ENCODE assay signal across 13 mouse cellular contexts in the genomic region with DNA sequence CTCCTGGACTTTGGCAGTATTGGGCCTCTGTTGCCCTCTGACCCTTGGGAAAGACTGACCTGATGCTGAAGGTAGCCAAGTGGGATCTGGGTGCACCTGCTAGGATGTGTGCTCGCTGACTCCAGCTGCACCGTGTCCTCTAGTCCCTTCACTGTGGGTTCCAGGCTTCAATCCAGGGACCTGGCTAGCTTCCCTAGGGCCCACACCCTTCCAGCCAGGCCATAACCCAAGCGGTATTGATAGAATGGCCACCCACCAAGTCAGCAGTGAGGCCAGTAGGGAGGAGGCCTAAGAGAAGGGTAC.
DNase-seq lines count a peak whose midpoint lies in the region; ATAC-seq and TF ChIP-seq lines count a peak whose summit lies in the region.
"Had no signal": no experiment of that assay in that cellular context is flagged by ENCODE, and none has a peak within 500 bp of the region (broad histone marks: within the 10 kb centered on the region; RNA-seq: fewer than 3 reads in every experiment).

No protein-coding gene starts in this region.

- no peaks in the 10 kb centered on the region for H3K27me3 ChIP-seq in heart, embryonic 11.5 days (ENCODE audit: control insufficient read depth, insufficient read depth, low read length)
- H3K27me3 ChIP-seq in kidney, adult 2 months (replicated peaks; ENCODE audit: control insufficient read depth, insufficient read depth, low read length), result no peaks in the 10 kb centered on the region
- no peaks in the 10 kb centered on the region for H3K27me3 ChIP-seq in intestine, embryonic 15.5 days (replicated peaks)
- H3K27me3 ChIP-seq: hindbrain, embryonic 15.5 days; stomach, embryonic 15.5 days had no signal

- no peak for TF ChIP-seq POLR2A in kidney, adult 2 months (IDR thresholded peaks at IDR 0.05; ENCODE audit: low read depth, low read length)

- WGBS in heart, embryonic 11.5 days (ENCODE audit: insufficient replicate concordance), result 76% methylated on average over 3 of the region's 3 CpGs
- 37% methylated on average over 3 of the region's 3 CpGs for WGBS in kidney, adult 2 months
- WGBS in intestine, embryonic 15.5 days, result 89% methylated on average over 3 of the region's 3 CpGs

- peak; percentile 85 to 91 for DNase-seq in heart, adult 18-20 months
- peak; percentile 59 to 78 for DNase-seq in gastrocnemius, adult 8-10 months (ENCODE audit: low spot score in 2 of 2)
- peak; percentile 89 for DNase-seq in kidney, adult 2 months
- peak; percentile 78 for DNase-seq in lung, postnatal 10 days
- no peak for DNase-seq in embryo, embryonic 10.5 days (ENCODE audit: low spot score)
- DNase-seq in layer of hippocampus, adult 9-10 months (ENCODE audit: low spot score), result no peak
- DNase-seq: midbrain, embryonic 14.5 days had no signal

- no peak overlapping the region for H3K9ac ChIP-seq in heart, embryonic 11.5 days (ENCODE audit: low read depth, low read length)
- no peak overlapping the region for H3K9ac ChIP-seq in intestine, embryonic 15.5 days
- H3K9ac ChIP-seq: hindbrain, embryonic 15.5 days; stomach, embryonic 15.5 days had no signal

- H3K9me3 ChIP-seq in heart, embryonic 11.5 days (replicated peaks; ENCODE audit: control insufficient read depth, low read length), result no peaks in the 10 kb centered on the region
- no peaks in the 10 kb centered on the region for H3K9me3 ChIP-seq in intestine, embryonic 15.5 days
- H3K9me3 ChIP-seq: hindbrain, embryonic 15.5 days; limb, embryonic 10.5 days; stomach, embryonic 15.5 days had no signal

- peaks cover 12% of the 10 kb centered on the region; the same call in 1 of the 2 replicates for H3K4me1 ChIP-seq in heart, embryonic 11.5 days (ENCODE audit: control insufficient read depth, insufficient read depth, low read length)
- H3K4me1 ChIP-seq in kidney, adult 2 months (ENCODE audit: control insufficient read depth, insufficient read depth, low read length), result peaks cover 12% of the 10 kb centered on the region
- peaks cover 14% of the 10 kb centered on the region; the same call in 1 of the 2 replicates for H3K4me1 ChIP-seq in intestine, embryonic 15.5 days (replicated peaks)

- no peak overlapping the region for H3K4me2 ChIP-seq in heart, embryonic 11.5 days
- no peak overlapping the region for H3K4me2 ChIP-seq in intestine, embryonic 15.5 days (replicated peaks)
- H3K4me2 ChIP-seq: hindbrain, embryonic 15.5 days; stomach, embryonic 15.5 days had no signal

- no peak overlapping the region for H3K4me3 ChIP-seq in heart, embryonic 11.5 days (ENCODE audit: low read depth, low read length)
- H3K4me3 ChIP-seq in kidney, adult 2 months (ENCODE audit: insufficient read depth, low read depth, low read length), result no peak overlapping the region
- no peak overlapping the region for H3K4me3 ChIP-seq in intestine, embryonic 15.5 days (replicated peaks)
- H3K4me3 ChIP-seq: erythroblast, embryonic 14.5 days; hindbrain, embryonic 15.5 days; limb, embryonic 10.5 days; stomach, embryonic 15.5 days had no signal

- ATAC-seq in heart, embryonic 11.5 days (replicated peaks; ENCODE audit: insufficient number of reproducible peaks, low FRiP score, low TSS enrichment), result no peak
- ATAC-seq in intestine, embryonic 15.5 days, result no peak

- no peaks in the 10 kb centered on the region for H3K36me3 ChIP-seq in heart, embryonic 11.5 days (ENCODE audit: control insufficient read depth, insufficient read depth, low read length)
- no peaks in the 10 kb centered on the region for H3K36me3 ChIP-seq in kidney, adult 2 months (ENCODE audit: control insufficient read depth, insufficient read depth, low read length)
- no peaks in the 10 kb centered on the region for H3K36me3 ChIP-seq in intestine, embryonic 15.5 days
- H3K36me3 ChIP-seq: hindbrain, embryonic 15.5 days; limb, embryonic 10.5 days; stomach, embryonic 15.5 days had no signal

- TF ChIP-seq CTCF in kidney, adult 2 months (conservative IDR thresholded peaks at IDR 0.05; ENCODE audit: insufficient read depth, insufficient read length, low read depth, low read length), result no peak

- no peak overlapping the region for H3K27ac ChIP-seq in heart, embryonic 11.5 days (ENCODE audit: low read depth, low read length)
- peak overlapping the region; percentile 65 for H3K27ac ChIP-seq in kidney, adult 2 months (ENCODE audit: insufficient read depth, low read depth, low read length)
- H3K27ac ChIP-seq in intestine, embryonic 15.5 days, result no peak overlapping the region
- H3K27ac ChIP-seq: hindbrain, embryonic 15.5 days; limb, embryonic 10.5 days; stomach, embryonic 15.5 days had no signal

Comparison
In these comparisons a context has a peak if more than half of its experiments do, and no peak if none do; other contexts are left out.
1. DNase-seq: peak in heart, adult 18-20 months (2 of 2), gastrocnemius, adult 8-10 months (2 of 2), kidney, adult 2 months (single experiment) and lung, postnatal 10 days (single experiment); none in embryo, embryonic 10.5 days (single experiment) and layer of hippocampus, adult 9-10 months (single experiment).